Mouse (Mus musculus): ENCODE data around the gene Tgfbr2.
"Not testable (repeated sequence)": the region's sequence is repeated elsewhere in the genome, so short reads cannot be mapped to it uniquely, and the experiment has no call there.

The Tgfbr2 gene

DNA sequence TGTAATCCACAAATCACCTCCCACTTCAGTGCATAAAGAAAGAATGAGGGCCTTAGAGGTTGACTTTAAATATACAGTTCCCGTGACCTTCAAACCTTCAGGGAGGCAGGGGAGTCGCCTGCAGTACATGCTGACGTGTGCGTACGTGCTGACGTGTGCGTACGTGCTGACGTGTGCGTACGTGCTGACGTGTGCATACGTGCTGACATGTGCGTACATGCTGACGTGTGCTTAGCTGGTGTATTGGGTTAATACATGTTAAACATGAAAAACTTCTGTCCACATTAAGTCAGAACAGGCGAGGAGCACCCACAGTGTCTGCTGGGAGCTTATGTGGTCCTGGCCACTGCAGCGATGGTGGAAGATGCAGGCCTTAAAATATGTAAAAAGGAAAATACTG, 110.4 kb downstream of the Tgfbr2 start:
- no peak for DNase-seq

DNA sequence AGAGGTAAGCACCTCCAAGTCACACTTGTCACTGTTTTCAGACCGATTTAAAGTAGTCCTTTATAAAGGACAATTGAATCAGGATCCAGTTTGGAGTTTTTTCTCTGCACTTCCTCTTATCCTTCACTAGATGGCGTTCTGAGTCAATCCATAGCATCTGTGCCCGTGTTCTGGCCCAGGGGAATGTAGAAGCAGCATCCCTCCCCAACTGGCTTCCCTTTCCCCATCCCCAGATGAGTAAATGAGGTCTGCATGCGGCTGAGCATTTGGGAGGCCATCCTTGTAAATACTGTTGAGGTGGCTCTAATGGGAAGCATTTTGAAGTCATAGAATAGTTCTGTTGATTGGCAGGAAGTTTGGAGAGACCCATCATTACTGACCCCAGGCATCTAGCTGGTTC, 114.5 kb downstream of the Tgfbr2 start:
- peak; percentile 53 for DNase-seq

DNA sequence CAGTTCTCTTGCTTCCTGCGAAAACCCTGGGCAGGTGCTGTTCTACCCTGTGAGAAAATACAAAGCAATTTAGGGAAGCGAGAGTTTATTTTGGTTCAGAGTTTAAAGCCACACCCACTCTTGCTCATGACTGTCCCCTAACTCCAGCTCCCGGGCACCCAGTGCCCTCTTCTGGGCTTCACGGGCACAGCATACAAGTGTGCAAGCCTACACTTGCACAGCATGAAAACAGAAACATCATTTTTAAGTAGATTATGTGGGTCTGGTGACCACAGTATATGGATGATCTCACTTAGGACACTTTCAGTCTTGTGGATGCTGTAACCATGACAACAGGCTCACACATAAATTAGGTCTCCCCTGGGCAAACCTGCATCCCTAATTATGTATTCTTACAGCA, 116.0 kb downstream of the Tgfbr2 start:
- peak; percentile 24 for DNase-seq

DNA sequence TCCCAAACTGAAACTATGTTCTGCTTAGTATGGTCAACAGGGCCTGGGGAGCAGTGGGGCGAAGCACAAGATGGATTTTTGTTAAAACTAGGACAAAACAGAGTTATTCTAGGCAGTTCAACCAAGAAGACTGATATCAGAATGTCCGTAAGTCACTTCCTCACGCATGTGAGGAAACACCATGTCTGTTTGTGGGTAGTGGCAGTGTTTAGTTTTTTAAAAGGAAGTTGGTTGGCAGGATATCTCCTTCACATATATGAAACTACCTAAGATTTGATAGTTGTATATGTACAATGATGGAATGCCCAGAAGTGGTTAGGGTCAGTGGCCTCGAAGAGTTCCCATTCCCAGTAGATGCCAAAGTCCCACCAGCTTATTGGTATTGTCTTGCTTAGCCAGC, 116.7 kb downstream of the Tgfbr2 start:
- DNase-seq: no peak

DNA sequence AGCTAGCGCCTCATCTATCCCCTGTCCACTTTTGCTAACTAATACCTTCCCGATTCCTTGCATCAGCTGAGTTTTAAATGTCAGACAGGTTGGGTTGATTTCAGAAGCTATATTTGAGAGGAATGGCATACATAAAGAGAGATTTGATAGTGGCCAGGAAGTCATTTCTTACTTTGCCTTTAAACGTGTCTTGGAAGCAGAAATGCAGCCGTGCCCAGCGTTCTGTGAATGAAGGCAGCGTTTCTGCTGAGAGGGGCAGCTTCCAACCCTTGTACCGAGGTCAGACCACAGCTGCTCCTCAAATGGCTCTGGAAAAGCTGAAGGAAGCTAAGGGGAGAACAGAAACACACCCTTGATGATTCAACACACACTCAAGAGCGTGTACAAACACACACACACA, 121.2 kb downstream of the Tgfbr2 start:
- DNase-seq: no peak

DNA sequence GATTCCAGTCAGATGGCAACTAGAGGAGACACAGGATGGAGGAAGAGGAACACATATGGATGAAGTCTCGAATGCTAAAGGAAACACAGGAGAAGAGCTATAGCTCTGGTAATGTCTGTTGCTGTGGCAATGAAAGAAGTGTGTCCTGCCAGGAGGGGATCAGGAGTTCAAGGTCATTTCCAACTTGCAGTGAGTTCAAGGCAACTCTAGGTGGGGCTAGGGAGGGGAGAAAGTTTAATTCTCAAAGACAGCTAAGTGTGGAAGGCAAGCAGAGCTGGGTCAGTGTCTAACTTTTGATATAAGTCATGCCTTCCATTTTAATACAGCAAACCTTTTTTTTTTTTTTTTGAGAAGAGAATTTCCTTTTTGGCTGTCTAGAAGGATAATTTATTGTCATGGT, 125.2 kb downstream of the Tgfbr2 start:
- DNase-seq: no peak

DNA sequence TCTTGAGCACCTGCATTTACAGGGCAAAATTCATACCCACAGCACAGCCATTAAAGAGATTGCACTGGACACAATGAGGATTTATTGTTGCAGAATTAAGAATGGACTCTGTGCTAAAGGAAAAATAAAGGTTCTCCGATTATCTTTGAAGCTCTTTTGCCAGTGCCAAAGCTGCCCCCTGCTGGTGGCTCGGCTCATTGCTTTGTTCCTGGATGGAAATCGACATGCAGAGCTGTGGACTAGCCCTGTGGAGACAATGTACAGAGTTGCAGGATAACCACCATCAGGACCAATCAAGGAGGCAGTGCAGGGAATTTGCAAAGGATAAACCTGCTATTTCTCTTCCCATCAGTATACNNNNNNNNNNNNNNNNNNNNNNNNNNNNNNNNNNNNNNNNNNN, 133.4 kb downstream of the Tgfbr2 start:
- peak; percentile 77 for DNase-seq

DNA sequence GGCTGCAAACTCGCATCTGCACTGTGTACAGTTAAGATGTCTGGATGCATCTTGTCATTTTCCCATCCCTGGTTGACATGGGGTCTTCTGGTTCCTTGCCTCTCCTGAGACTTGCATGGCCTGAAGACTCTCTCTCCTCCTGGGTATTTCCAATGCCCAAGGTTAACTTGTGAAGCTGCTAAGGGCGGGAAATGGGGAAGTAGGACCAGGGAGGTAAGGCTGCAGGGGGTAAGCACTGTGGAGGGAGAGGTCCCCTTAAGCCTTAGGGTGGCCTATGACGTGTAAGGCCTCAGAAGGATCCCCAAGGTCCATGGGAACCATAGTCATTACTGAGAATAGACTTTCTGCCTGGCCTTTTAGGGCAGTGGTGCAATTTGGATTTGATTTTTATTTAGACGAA, 133.8 kb downstream of the Tgfbr2 start:
- no peak for DNase-seq

DNA sequence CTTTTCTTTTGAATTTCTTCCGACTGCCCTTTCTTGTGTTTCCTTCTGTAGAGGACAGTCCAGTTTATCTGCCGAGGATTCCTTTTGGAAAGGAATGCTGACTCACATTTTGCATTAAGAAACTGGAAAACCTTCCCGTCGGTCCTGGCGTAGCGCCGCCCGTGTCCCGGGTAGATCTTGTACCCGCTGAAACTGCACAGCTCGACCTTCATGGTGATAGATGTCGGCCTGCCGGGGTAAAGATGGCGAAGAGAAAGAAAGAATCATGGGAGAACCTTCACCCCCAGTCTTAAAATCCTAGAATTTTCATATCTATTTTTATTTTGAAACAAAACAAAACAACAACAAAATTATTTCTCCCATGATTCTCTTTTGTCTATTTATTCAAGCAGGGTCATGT, 134.3 kb downstream of the Tgfbr2 start:
- DNase-seq: not testable (repeated sequence)

DNA sequence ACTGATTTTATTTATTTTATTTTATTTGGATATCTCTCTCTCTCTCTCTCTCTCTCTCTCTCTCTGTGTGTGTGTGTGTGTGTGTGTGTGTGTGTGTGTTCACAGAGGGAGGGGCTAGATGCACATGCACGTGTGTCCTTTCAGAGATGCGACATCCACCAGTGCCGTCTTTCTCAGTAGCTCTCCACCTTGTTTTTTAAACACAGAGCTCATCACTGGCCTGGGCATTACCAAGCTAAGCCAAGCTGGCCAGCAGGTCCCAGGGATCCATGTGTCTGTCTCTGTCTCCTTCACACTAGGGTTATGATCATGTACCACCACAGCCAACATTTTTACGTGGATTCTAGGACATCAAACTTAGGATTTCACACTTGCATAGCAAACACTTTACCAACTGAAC, 135.2 kb downstream of the Tgfbr2 start:
- no peak for DNase-seq

DNA sequence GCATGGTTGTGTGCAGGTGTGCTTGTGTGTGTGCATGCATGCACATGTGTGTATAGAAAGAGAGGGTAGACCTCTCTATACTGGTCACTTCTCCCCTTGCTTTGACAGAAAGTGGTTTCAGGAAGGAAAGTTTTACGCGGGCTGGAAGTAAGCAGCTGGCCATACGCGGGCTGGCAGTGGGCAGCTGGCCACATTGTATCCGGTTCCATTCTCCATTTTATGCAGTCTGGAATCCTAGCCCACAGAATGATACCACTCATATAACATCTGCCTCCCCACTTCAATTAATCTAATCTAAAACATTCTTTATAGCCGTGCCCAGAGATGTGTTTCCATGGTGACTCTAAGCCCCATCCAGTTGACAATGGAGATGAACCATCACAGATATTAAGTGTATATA, 136.9 kb downstream of the Tgfbr2 start:
- no peak for DNase-seq
